Mouse (Mus musculus): ENCODE measurements around the gene Tns1. TPM values are rescaled to one million over a fixed set of nuclear protein-coding genes. Genes with fewer than 3 reads are reported as not detected.

Tns1 gene
- total and polyA plus RNA-seq, 2 experiments from 2014 or later = 11.7 to 28.0 TPM

- Histone ChIP-seq H3K4me2 (ENCODE audit: low read depth, low read length) (no peak overlapping the region), H3K4me3 (ENCODE audit: low read length) (no peak overlapping the region), H3K9me3 (ENCODE audit: low read length) (no peaks in the 10 kb centered on the region), H3K27ac (no peak overlapping the region), H3K27me3 (ENCODE audit: insufficient read depth, low read length) (peaks cover 6% of the 10 kb centered on the region; the same call in 1 of the 2 replicates), H3K36me3 (ENCODE audit: insufficient read depth, low read length) (no peaks in the 10 kb centered on the region), H3K4me1 (ENCODE audit: insufficient read depth, low read length) (peaks cover 6% of the 10 kb centered on the region), H3K9ac (replicated peaks; ENCODE audit: low read length) (no peak overlapping the region)
- 79% methylated on average over 7 of the region's 7 CpGs for WGBS
- ATAC-seq (no peak), DNase-seq (ENCODE audit: low spot score) (no peak)
- TF ChIP-seq CTCF (IDR thresholded peaks at IDR 0.05; ENCODE audit: low read depth) = no peak
Observed at GRCm38 (mm10) chr1:74041178-74041577, 83.1 kb downstream of the Tns1 start.

- DNase-seq (ENCODE audit: low spot score) (peak; percentile 25), ATAC-seq (peak; percentile 50; the same call in 1 of the 2 replicates)
- peak overlapping the region; percentile 35 for H3K4me3 ChIP-seq (ENCODE audit: low read length)
- no peaks in the 10 kb centered on the region for H3K36me3 ChIP-seq (ENCODE audit: insufficient read depth, low read length)
- peak overlapping the region; percentile 38; the same call in 1 of the 2 replicates for H3K9ac ChIP-seq (replicated peaks; ENCODE audit: low read length)
- H3K27ac ChIP-seq = 0 out of 2 replicates have a peak overlapping the region, but pooled peaks have one; percentile 32
- WGBS = 6% methylated on average over 40 of the region's 40 CpGs
- peak; percentile 48 for TF ChIP-seq CTCF (IDR thresholded peaks at IDR 0.05; ENCODE audit: low read depth)
- peaks cover 6% of the 10 kb centered on the region; the same call in 1 of the 2 replicates for H3K27me3 ChIP-seq (ENCODE audit: insufficient read depth, low read length)
- H3K4me1 ChIP-seq (ENCODE audit: insufficient read depth, low read length) = peaks cover 6% of the 10 kb centered on the region
- no peaks in the 10 kb centered on the region for H3K9me3 ChIP-seq (ENCODE audit: low read length)
- H3K4me2 ChIP-seq (ENCODE audit: low read depth, low read length) = peak overlapping the region; percentile 62
Observed at GRCm38 (mm10) chr1:74036560-74037390, 87.5 kb downstream of the Tns1 start.

- Histone ChIP-seq H3K4me1 (ENCODE audit: insufficient read depth, low read length) (peaks cover 11% of the 10 kb centered on the region), H3K36me3 (ENCODE audit: insufficient read depth, low read length) (no peaks in the 10 kb centered on the region), H3K4me2 (ENCODE audit: low read depth, low read length) (peak overlapping the region; percentile 62; the same call in 1 of the 2 replicates), H3K4me3 (ENCODE audit: low read length) (peak overlapping the region; percentile 35), H3K9me3 (ENCODE audit: low read length) (no peaks in the 10 kb centered on the region), H3K27me3 (ENCODE audit: insufficient read depth, low read length) (peaks cover 6% of the 10 kb centered on the region; the same call in 1 of the 2 replicates), H3K27ac (no peak overlapping the region), H3K9ac (replicated peaks; ENCODE audit: low read length) (no peak overlapping the region)
- ATAC-seq (no peak), DNase-seq (ENCODE audit: low spot score) (no peak)
- WGBS = 61% methylated on average over 3 of the region's 3 CpGs
- no peak for TF ChIP-seq CTCF (IDR thresholded peaks at IDR 0.05; ENCODE audit: low read depth)
Observed at GRCm38 (mm10) chr1:74035912-74036489, 88.2 kb downstream of the Tns1 start.

- WGBS = 73% methylated on average over 4 of the region's 4 CpGs
- H3K36me3 ChIP-seq (ENCODE audit: insufficient read depth, low read length) = no peaks in the 10 kb centered on the region
- no peak for ATAC-seq
- H3K27me3 ChIP-seq (ENCODE audit: insufficient read depth, low read length) = peaks cover 6% of the 10 kb centered on the region; the same call in 1 of the 2 replicates
- peak overlapping the region; percentile 62; the same call in 1 of the 2 replicates for H3K4me2 ChIP-seq (ENCODE audit: low read depth, low read length)
- TF ChIP-seq CTCF (IDR thresholded peaks at IDR 0.05; ENCODE audit: low read depth) = no peak
- no peak for DNase-seq (ENCODE audit: low spot score)
- no peaks in the 10 kb centered on the region for H3K9me3 ChIP-seq (ENCODE audit: low read length)
- H3K4me1 ChIP-seq (ENCODE audit: insufficient read depth, low read length) = peaks cover 16% of the 10 kb centered on the region
- no peak overlapping the region for H3K27ac ChIP-seq
- no peak overlapping the region for H3K9ac ChIP-seq (replicated peaks; ENCODE audit: low read length)
- H3K4me3 ChIP-seq (ENCODE audit: low read length) = 0 out of 2 replicates have a peak overlapping the region, but pooled peaks have one; percentile 35
Observed at GRCm38 (mm10) chr1:74035487-74035886, 88.8 kb downstream of the Tns1 start.

GRCm38 (mm10) chr1:74034736-74035135 lies 89.5 kb downstream of the Tns1 start:
- no peak overlapping the region for H3K4me3 ChIP-seq (ENCODE audit: low read length)
- H3K9me3 ChIP-seq (ENCODE audit: low read length) = no peaks in the 10 kb centered on the region
- H3K27me3 ChIP-seq (ENCODE audit: insufficient read depth, low read length) = peaks cover 6% of the 10 kb centered on the region; the same call in 1 of the 2 replicates
- peaks cover 16% of the 10 kb centered on the region for H3K4me1 ChIP-seq (ENCODE audit: insufficient read depth, low read length)
- H3K4me2 ChIP-seq (ENCODE audit: low read depth, low read length) = no peak overlapping the region
- no peaks in the 10 kb centered on the region for H3K36me3 ChIP-seq (ENCODE audit: insufficient read depth, low read length)
- WGBS = 83% methylated on average over 2 of the region's 2 CpGs
- H3K9ac ChIP-seq (replicated peaks; ENCODE audit: low read length) = no peak overlapping the region
- no peak for ATAC-seq
- no peak for TF ChIP-seq CTCF (IDR thresholded peaks at IDR 0.05; ENCODE audit: low read depth)
- no peak for DNase-seq (ENCODE audit: low spot score)
- no peak overlapping the region for H3K27ac ChIP-seq

DNA sequence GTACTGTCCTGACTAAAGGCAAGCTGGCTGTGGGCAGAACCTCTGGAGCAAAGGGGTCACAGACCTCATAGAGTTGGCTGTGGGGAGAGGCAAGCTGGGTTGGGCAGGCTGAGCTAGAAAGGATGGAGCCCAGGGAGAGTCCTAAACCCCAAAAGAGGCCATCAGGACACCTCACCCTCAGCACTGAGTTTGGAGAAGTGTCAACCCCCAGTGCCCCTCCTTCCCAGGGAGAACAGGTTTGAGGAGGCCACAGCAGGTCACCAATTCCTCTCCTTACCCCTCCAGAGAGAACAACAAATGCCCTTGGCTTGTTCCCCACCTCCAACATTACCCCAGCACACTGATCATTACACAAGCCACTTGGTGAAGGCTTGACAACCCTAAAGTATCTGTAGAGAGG lies 90.0 kb downstream of the Tns1 start:
- Histone ChIP-seq H3K4me1 (ENCODE audit: insufficient read depth, low read length) (peaks cover 16% of the 10 kb centered on the region), H3K9me3 (ENCODE audit: low read length) (no peaks in the 10 kb centered on the region), H3K9ac (replicated peaks; ENCODE audit: low read length) (no peak overlapping the region), H3K4me3 (ENCODE audit: low read length) (no peak overlapping the region), H3K36me3 (ENCODE audit: insufficient read depth, low read length) (no peaks in the 10 kb centered on the region), H3K4me2 (ENCODE audit: low read depth, low read length) (no peak overlapping the region), H3K27me3 (ENCODE audit: insufficient read depth, low read length) (peaks cover 6% of the 10 kb centered on the region; the same call in 1 of the 2 replicates), H3K27ac (no peak overlapping the region)
- ATAC-seq = no peak
- TF ChIP-seq CTCF (IDR thresholded peaks at IDR 0.05; ENCODE audit: low read depth) = no peak
- DNase-seq (ENCODE audit: low spot score) = no peak
